Mouse (Mus musculus): ENCODE data around the gene Rpgrip1l. TPM values are rescaled to one million over a fixed set of nuclear protein-coding genes. Genes with fewer than 3 reads are reported as not detected.

The Rpgrip1l gene
- polyA plus RNA-seq, 1 experiment from 2014 or later = 14.2 TPM

DNA sequence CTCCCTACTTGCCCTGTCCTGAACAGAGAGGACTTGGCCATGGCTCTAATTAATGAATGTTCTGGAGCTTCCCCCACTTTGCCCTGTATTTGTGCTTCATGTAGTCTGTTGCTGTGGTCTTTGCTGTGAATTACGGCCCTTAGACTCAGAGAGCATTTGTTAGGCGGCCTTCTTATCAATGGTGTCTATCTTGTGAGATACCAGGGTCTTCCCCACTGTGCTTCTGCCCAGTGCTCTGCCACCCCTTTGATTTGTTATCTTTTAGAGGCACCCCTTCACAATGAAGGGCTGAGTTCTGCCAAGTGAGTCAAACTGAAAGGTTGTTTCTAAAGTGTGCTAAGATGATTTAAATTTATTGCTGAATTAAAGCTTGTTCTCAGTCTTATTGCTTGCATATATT, 105.4 kb downstream of the Rpgrip1l start:
- Histone ChIP-seq H3K36me3 (replicated peaks; ENCODE audit: control insufficient read depth, insufficient read depth) (no peaks in the 10 kb centered on the region), H3K27ac (no peak overlapping the region), H3K4me2 (replicated peaks) (no peak overlapping the region), H3K9me3 (ENCODE audit: control insufficient read depth, low read length) (no peaks in the 10 kb centered on the region), H3K4me1 (replicated peaks; ENCODE audit: control insufficient read depth, insufficient read depth, low read length) (no peaks in the 10 kb centered on the region), H3K27me3 (ENCODE audit: control insufficient read depth, insufficient read depth, low read length) (no peaks in the 10 kb centered on the region), H3K9ac (no peak overlapping the region), H3K4me3 (replicated peaks; ENCODE audit: low read length) (no peak overlapping the region)
- DNase-seq (ENCODE audit: low spot score) (no peak), ATAC-seq (ENCODE audit: low FRiP score) (no peak)
- 87% methylated on average over 2 of the region's 2 CpGs for WGBS

- H3K36me3 ChIP-seq (replicated peaks; ENCODE audit: control insufficient read depth, insufficient read depth) = no peaks in the 10 kb centered on the region
- no peak overlapping the region for H3K9ac ChIP-seq
- H3K4me1 ChIP-seq (replicated peaks; ENCODE audit: control insufficient read depth, insufficient read depth, low read length) = no peaks in the 10 kb centered on the region
- no peaks in the 10 kb centered on the region for H3K9me3 ChIP-seq (ENCODE audit: control insufficient read depth, low read length)
- H3K4me2 ChIP-seq (replicated peaks) = no peak overlapping the region
- H3K27ac ChIP-seq = no peak overlapping the region
- ATAC-seq (ENCODE audit: low FRiP score) = no peak
- no peak for DNase-seq (ENCODE audit: low spot score)
- no peaks in the 10 kb centered on the region for H3K27me3 ChIP-seq (ENCODE audit: control insufficient read depth, insufficient read depth, low read length)
- no peak overlapping the region for H3K4me3 ChIP-seq (replicated peaks; ENCODE audit: low read length)
- WGBS = 78% methylated on average over 6 of the region's 6 CpGs
Measured at GRCm38 (mm10) chr8:91205897-91206296, 107.2 kb downstream of the Rpgrip1l start.

- H3K4me3 ChIP-seq (replicated peaks; ENCODE audit: low read length) = no peak overlapping the region
- WGBS = 82% methylated on average over 2 of the region's 2 CpGs
- no peaks in the 10 kb centered on the region for H3K4me1 ChIP-seq (replicated peaks; ENCODE audit: control insufficient read depth, insufficient read depth, low read length)
- H3K36me3 ChIP-seq (replicated peaks; ENCODE audit: control insufficient read depth, insufficient read depth) = no peaks in the 10 kb centered on the region
- H3K9ac ChIP-seq = no peak overlapping the region
- no peaks in the 10 kb centered on the region for H3K27me3 ChIP-seq (ENCODE audit: control insufficient read depth, insufficient read depth, low read length)
- DNase-seq (ENCODE audit: low spot score) (no peak), ATAC-seq (ENCODE audit: low FRiP score) (no peak)
- no peaks in the 10 kb centered on the region for H3K9me3 ChIP-seq (ENCODE audit: control insufficient read depth, low read length)
- H3K4me2 ChIP-seq (replicated peaks) = no peak overlapping the region
- no peak overlapping the region for H3K27ac ChIP-seq
Measured at GRCm38 (mm10) chr8:91201184-91201583, 111.9 kb downstream of the Rpgrip1l start.

GRCm38 (mm10) chr8:91199876-91200275, 113.2 kb downstream of the Rpgrip1l start, which contains the start of gene Aktip:
Gene Aktip (minus strand): TSS chr8:91199976.
- H3K9ac ChIP-seq = no peak within 1 kb of the TSS
- H3K36me3 ChIP-seq (replicated peaks; ENCODE audit: control insufficient read depth, insufficient read depth) = no peaks in the 10 kb centered on the region
- no peak within 1 kb of the TSS for H3K27ac ChIP-seq
- ATAC-seq (ENCODE audit: low FRiP score) = no peak
- WGBS = 92% methylated on average over 7 of the region's 7 CpGs
- no peak within 1 kb of the TSS for H3K4me3 ChIP-seq (replicated peaks; ENCODE audit: low read length)
- H3K4me2 ChIP-seq (replicated peaks) = no peak within 1 kb of the TSS
- no peaks in the 10 kb centered on the region for H3K27me3 ChIP-seq (ENCODE audit: control insufficient read depth, insufficient read depth, low read length)
- H3K4me1 ChIP-seq (replicated peaks; ENCODE audit: control insufficient read depth, insufficient read depth, low read length) = no peaks in the 10 kb centered on the region
- no peak for DNase-seq (ENCODE audit: low spot score)
- H3K9me3 ChIP-seq (ENCODE audit: control insufficient read depth, low read length) = no peaks in the 10 kb centered on the region

DNA sequence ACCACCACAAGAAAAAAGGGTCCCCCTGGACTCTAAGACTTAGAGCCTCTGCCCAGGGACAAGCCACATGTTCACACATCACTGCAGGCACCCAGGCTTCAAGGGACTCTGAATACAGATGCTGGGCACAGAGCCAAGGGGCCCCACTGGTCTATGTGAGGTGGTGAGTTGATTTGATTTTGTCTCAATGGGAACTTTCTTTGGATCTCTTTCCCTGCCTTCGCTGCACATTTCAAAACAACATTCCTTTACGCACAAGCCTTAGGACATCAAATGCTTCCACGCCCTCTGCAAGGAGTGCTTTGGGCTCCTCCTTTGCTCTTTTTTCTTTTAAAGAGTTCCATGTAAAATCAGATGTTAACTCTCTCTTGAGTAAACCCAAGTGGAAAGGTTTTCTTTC, 115.0 kb downstream of the Rpgrip1l start:
- no peak overlapping the region for H3K27ac ChIP-seq
- ATAC-seq (ENCODE audit: low FRiP score) (no peak), DNase-seq (ENCODE audit: low spot score) (no peak)
- H3K4me2 ChIP-seq (replicated peaks) = no peak overlapping the region
- no peaks in the 10 kb centered on the region for H3K4me1 ChIP-seq (replicated peaks; ENCODE audit: control insufficient read depth, insufficient read depth, low read length)
- H3K36me3 ChIP-seq (replicated peaks; ENCODE audit: control insufficient read depth, insufficient read depth) = no peaks in the 10 kb centered on the region
- H3K27me3 ChIP-seq (ENCODE audit: control insufficient read depth, insufficient read depth, low read length) = 0 out of 2 replicates have a peak, but pooled peaks cover 7% of the 10 kb centered on the region
- WGBS = 69% methylated on average over 3 of the region's 3 CpGs
- no peaks in the 10 kb centered on the region for H3K9me3 ChIP-seq (ENCODE audit: control insufficient read depth, low read length)
- no peak overlapping the region for H3K9ac ChIP-seq
- no peak overlapping the region for H3K4me3 ChIP-seq (replicated peaks; ENCODE audit: low read length)

GRCm38 (mm10) chr8:91197233-91197632, 115.8 kb downstream of the Rpgrip1l start:
- DNase-seq (ENCODE audit: low spot score) (no peak), ATAC-seq (ENCODE audit: low FRiP score) (no peak)
- no peak overlapping the region for H3K4me3 ChIP-seq (replicated peaks; ENCODE audit: low read length)
- H3K4me2 ChIP-seq (replicated peaks) = no peak overlapping the region
- H3K9ac ChIP-seq = no peak overlapping the region
- H3K27me3 ChIP-seq (ENCODE audit: control insufficient read depth, insufficient read depth, low read length) = 0 out of 2 replicates have a peak, but pooled peaks cover 7% of the 10 kb centered on the region
- no peaks in the 10 kb centered on the region for H3K9me3 ChIP-seq (ENCODE audit: control insufficient read depth, low read length)
- WGBS = 84% methylated on average over 5 of the region's 5 CpGs
- no peak overlapping the region for H3K27ac ChIP-seq
- H3K36me3 ChIP-seq (replicated peaks; ENCODE audit: control insufficient read depth, insufficient read depth) = no peaks in the 10 kb centered on the region
- H3K4me1 ChIP-seq (replicated peaks; ENCODE audit: control insufficient read depth, insufficient read depth, low read length) = no peaks in the 10 kb centered on the region

DNA sequence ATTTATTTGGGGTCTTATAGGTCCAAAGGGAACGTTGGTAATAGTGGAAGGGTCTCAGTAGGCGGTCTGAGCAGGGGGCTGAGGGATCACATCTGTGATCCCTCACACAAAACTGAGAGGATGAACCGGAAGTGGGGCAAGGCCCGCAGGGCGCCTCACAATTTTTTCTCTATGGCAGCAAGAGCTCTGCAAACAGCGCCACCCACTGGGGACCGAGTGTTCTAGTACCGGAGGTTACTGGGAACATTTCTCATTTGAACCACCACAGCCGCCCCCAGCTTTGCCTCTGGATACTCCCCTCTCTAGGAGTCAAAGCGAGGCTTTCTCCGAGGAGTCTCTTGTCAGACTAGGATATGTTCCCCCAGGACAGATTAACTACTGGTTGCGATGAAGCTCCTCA, 116.4 kb downstream of the Rpgrip1l start:
- no peaks in the 10 kb centered on the region for H3K9me3 ChIP-seq (ENCODE audit: control insufficient read depth, low read length)
- WGBS = 83% methylated on average over 12 of the region's 12 CpGs
- no peak for ATAC-seq (ENCODE audit: low FRiP score)

DNA sequence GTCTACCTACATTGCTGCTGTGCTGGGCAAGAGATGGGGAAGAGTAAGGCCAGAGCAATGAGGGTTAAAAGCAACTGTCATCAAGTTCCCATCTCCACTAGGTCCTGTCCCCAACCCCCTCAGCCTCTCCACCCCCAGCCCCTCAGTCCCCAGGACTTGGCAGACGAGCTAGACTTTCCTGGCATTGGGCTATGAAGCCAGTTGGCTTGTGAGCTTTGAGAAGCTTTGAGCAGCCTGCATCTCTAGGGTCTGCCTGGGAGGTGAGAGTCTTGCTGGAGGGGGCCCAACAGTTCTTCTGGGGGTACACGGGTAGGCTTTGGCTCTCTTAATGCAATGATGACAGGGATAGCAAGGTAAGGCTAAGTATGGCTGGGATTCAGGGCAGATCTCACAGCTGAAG, 119.0 kb downstream of the Rpgrip1l start:
- H3K27me3 ChIP-seq (ENCODE audit: control insufficient read depth, insufficient read depth, low read length) = peaks cover 26% of the 10 kb centered on the region; the same call in 1 of the 2 replicates
- H3K4me3 ChIP-seq (replicated peaks; ENCODE audit: low read length) = no peak overlapping the region
- WGBS = 83% methylated on average over 2 of the region's 2 CpGs
- ATAC-seq (ENCODE audit: low FRiP score) = no peak
- H3K4me1 ChIP-seq (replicated peaks; ENCODE audit: control insufficient read depth, insufficient read depth, low read length) = no peaks in the 10 kb centered on the region
- H3K4me2 ChIP-seq (replicated peaks) = no peak overlapping the region
- H3K9ac ChIP-seq = no peak overlapping the region
- H3K27ac ChIP-seq = no peak overlapping the region
- DNase-seq (ENCODE audit: low spot score) = no peak
- no peaks in the 10 kb centered on the region for H3K9me3 ChIP-seq (ENCODE audit: control insufficient read depth, low read length)
- H3K36me3 ChIP-seq (replicated peaks; ENCODE audit: control insufficient read depth, insufficient read depth) = no peaks in the 10 kb centered on the region

More for the DNA sequence above, 116.4 kb downstream of the Rpgrip1l start:
- Histone ChIP-seq H3K27ac (no peak overlapping the region), H3K36me3 (replicated peaks; ENCODE audit: control insufficient read depth, insufficient read depth) (no peaks in the 10 kb centered on the region), H3K4me3 (replicated peaks; ENCODE audit: low read length) (no peak overlapping the region), H3K4me1 (replicated peaks; ENCODE audit: control insufficient read depth, insufficient read depth, low read length) (no peaks in the 10 kb centered on the region), H3K27me3 (ENCODE audit: control insufficient read depth, insufficient read depth, low read length) (peaks cover 11% of the 10 kb centered on the region; the same call in 1 of the 2 replicates), H3K4me2 (replicated peaks) (no peak overlapping the region), H3K9ac (no peak overlapping the region)
- no peak for DNase-seq (ENCODE audit: low spot score)

GRCm38 (mm10) chr8:91192941-91193340, 120.1 kb downstream of the Rpgrip1l start:
- Histone ChIP-seq H3K4me1 (replicated peaks; ENCODE audit: control insufficient read depth, insufficient read depth, low read length) (no peaks in the 10 kb centered on the region), H3K27me3 (ENCODE audit: control insufficient read depth, insufficient read depth, low read length) (peaks cover 32% of the 10 kb centered on the region; the same call in 1 of the 2 replicates), H3K4me3 (replicated peaks; ENCODE audit: low read length) (no peak overlapping the region), H3K9ac (no peak overlapping the region), H3K36me3 (replicated peaks; ENCODE audit: control insufficient read depth, insufficient read depth) (no peaks in the 10 kb centered on the region), H3K27ac (no peak overlapping the region), H3K4me2 (replicated peaks) (no peak overlapping the region), H3K9me3 (ENCODE audit: control insufficient read depth, low read length) (no peaks in the 10 kb centered on the region)
- WGBS = 88% methylated on average over 5 of the region's 5 CpGs
- ATAC-seq (ENCODE audit: low FRiP score) (no peak), DNase-seq (ENCODE audit: low spot score) (no peak)

GRCm38 (mm10) chr8:91190816-91191340, 122.2 kb downstream of the Rpgrip1l start:
- WGBS = 7% methylated on average over 17 of the region's 17 CpGs
- peak; percentile 83 for ATAC-seq (ENCODE audit: low FRiP score)
- Histone ChIP-seq H3K9ac (no peak overlapping the region), H3K9me3 (ENCODE audit: control insufficient read depth, low read length) (no peaks in the 10 kb centered on the region), H3K36me3 (replicated peaks; ENCODE audit: control insufficient read depth, insufficient read depth) (no peaks in the 10 kb centered on the region), H3K27me3 (ENCODE audit: control insufficient read depth, insufficient read depth, low read length) (peaks cover 32% of the 10 kb centered on the region; the same call in 1 of the 2 replicates), H3K4me2 (replicated peaks) (0 out of 2 replicates have a peak overlapping the region, but pooled peaks have one; percentile 4), H3K27ac (no peak overlapping the region), H3K4me1 (replicated peaks; ENCODE audit: control insufficient read depth, insufficient read depth, low read length) (no peaks in the 10 kb centered on the region), H3K4me3 (replicated peaks; ENCODE audit: low read length) (no peak overlapping the region)
- peak; percentile 85 for DNase-seq (ENCODE audit: low spot score)
